Mouse (Mus musculus) adrenal gland, postnatal 0 days (tissue): ENCODE measurements around the gene Tnip2. TPM values are rescaled to one million over a fixed set of nuclear protein-coding genes. Genes with fewer than 3 reads are reported as not detected.

Experiments
- polyA plus RNA-seq: library from polyadenylated mRNA; unstranded; fragments of >200 nt; fragmentation: Nextera tagmentation; extraction: Ambion mirVana; gene quantifications from 2 replicates; pipeline ENCODE4 v1.2.1, GENCODE M21; 2015

The Tnip2 gene
- polyA plus RNA-seq, result 15.2 and 21.9 TPM in 2 replicates

DNA sequence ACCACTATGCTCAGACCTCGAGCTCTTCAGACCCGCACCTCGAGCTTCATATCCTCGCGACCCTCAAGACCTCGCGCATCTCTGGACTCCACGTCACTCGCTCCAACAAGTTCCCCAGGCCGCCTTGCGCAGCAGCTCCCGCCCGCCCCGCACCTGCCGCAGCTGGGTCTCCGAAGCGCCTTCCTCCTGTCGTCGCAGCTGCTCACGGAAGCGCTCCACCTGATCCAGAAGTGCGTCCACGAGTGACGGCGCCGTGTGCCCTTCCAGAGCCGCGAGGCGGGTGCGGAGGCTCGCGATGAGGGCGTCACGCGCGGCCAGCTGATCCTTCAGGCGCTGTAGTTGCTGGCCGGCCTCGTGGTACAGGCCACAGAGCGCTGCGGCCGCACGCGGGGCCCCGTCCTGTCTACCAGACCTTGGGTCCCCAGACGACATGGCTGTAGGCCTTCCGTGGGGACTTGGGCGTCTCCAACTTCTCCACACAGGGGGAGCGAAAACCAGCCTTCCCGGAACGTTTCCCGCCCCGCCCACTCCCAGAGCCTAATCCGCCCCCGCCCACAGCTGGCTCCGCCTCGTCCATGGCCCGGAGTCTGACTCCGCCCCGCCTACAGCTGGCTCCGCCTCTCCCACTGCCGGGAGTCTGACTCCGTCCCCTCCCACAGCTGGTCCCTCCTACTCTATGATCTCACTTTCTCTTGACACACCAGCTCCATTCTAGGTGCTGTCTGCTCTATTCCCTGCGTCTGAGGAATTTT is at the start of gene Tnip2:
Tnip2 (minus strand) TSS at position 526 of the 752 bp plus-strand sequence.

DNA sequence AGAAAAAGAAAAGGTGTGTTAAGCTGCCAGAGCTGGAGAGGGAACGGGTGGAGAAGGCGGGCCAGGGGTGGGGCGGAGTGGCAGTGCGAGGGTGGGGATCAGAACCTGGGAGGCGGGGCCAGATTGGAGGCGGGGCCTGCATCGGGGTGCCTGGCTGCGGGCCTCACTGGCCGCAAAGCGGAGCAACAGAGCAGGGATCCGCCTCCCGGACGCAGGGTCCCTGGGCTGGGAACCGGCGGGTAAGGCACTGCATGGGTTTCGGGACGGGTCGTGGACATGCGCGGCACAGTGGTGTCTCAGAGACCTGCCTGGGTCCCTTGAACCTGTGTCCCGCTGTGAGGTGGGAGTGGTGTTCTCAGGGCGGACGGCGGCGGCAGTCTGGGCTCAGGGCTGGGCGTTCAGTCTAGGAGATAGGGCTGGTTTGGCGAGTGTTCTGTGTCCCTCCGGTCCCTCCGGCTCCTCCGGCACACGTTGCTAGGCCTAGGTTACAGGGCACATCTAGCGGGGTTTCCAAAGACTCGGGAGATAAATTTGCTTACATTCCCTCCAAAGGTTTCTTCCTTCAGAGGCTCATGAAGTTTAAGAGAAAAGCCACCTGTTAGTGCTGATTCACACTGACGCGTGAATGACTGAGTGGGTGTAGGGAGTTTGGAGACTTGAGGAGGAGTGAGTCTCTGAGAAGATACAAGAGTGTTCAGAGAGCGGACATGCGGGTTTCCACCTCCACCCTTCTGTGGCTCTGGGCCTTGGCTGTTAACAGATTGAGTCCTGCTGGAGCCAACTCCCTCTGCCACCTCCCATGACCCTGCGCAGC is 12.1 kb upstream of the Tnip2 start, which contains the start of gene Sh3bp2:
Sh3bp2 (plus strand) TSS at position 176 of the 814 bp plus-strand sequence.

Other genes with a start within 250 kb of the Tnip2 start
- 0.77 and 2.0 TPM in 2 replicates for gene Zfyve28, start 225.5 kb downstream of the Tnip2 start, polyA plus RNA-seq
- 0.06 TPM in 1 of 2 replicates, not detected in the other for gene Cfap99, start 225.4 kb downstream of the Tnip2 start, polyA plus RNA-seq
- gene Rnf4, start 177.7 kb downstream of the Tnip2 start, polyA plus RNA-seq, result 64.1 and 88.0 TPM in 2 replicates
- gene Fam193a, start 144.1 kb downstream of the Tnip2 start, polyA plus RNA-seq, result 4.9 and 5.6 TPM in 2 replicates
- gene Sh3bp2, start 11.8 kb upstream of the Tnip2 start, polyA plus RNA-seq, result 10.6 and 12.1 TPM in 2 replicates
- gene Add1, start 59.7 kb upstream of the Tnip2 start, polyA plus RNA-seq, result 117 TPM in 2 replicates
- 55.7 and 92.6 TPM in 2 replicates for gene Mfsd10, start 123.2 kb upstream of the Tnip2 start, polyA plus RNA-seq
- 11.7 and 14.9 TPM in 2 replicates for gene Nop14, start 146.2 kb upstream of the Tnip2 start, polyA plus RNA-seq
- 4.0 and 4.5 TPM in 2 replicates for gene Grk4, start 146.4 kb upstream of the Tnip2 start, polyA plus RNA-seq
- 3.5 and 5.8 TPM in 2 replicates for gene Htt, start 247.7 kb upstream of the Tnip2 start, polyA plus RNA-seq